Mouse (Mus musculus) neural tube, embryonic 10.5 days (tissue): ENCODE measurements around the gene Ddx54.

Experiments
- DNase-seq: peaks from one replicate; pipeline ENCODE4 v3.0.0-alpha.2; 2017; ENCODE audit warnings: low spot score; ENCODE audit errors: extremely low spot score

Gene Ddx54

GRCm38 (mm10) chr5:120609246-120609775 is 3.2 kb upstream of the Ddx54 start:
- no peak for DNase-seq

DNA sequence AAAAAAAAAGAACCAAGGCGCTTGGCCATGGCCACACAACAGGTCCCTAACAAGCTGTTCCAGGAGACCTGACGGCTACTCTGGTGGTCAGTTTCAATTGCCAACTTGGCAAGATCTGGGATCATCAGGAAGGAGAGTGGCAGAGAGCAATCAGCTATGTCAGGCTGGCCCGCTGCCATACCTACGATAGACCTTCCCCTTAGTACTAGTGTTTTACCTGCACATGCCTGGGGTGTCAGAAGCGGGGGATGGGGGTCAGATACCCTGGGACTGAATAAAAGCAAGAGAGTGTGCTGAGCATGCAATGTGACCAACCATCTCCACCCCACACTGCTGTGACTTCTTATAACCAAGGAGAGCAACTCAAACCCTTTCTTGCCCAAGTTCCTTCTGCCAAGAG is 1.6 kb upstream of the Ddx54 start:
- no peak for DNase-seq

DNA sequence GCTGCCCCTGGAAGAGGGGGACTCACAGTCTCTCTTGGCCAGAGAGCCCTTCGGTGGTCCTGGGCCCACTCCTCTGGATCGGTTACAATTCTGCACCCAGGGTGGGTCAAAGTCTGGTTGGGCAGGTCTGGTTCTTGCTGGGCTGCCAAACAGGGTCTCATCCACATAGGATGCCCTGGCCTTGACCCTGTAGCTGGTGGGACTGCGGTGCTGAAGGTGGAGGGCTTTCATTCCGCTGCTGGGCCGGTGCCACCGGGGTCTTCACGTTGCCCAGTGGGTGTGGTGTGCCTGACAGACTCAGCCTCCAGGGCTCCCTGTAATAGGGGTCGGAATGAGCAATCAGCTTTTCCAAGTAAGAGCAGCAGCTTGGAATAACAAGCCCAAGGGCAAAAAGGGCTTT is 1.1 kb upstream of the Ddx54 start:
- no peak for DNase-seq

GRCm38 (mm10) chr5:120612822-120613604 is 474 bp downstream of the Ddx54 start:
- DNase-seq = peak; percentile 100

DNA sequence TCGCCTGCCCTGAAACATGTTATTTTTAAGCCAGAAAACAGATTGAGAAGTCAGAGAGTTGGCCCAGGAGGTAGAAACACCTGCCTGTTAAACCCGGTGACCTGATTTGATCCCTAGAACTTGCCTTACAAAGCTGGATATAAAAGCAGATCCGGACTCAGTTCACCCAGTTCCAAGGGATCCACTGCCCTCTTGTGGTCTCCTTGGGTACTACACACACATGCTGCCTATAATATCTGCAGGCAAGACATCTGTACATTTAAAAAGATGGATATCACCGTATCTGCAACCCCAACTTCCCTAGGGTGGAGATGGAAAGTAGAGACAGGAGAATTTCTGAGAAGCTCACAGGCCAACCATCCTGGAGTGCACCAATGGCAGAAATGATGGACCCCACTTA is 3.4 kb downstream of the Ddx54 start:
- DNase-seq = no peak

- DNase-seq = no peak
Measured at GRCm38 (mm10) chr5:120618778-120619177, 6.2 kb downstream of the Ddx54 start.

DNA sequence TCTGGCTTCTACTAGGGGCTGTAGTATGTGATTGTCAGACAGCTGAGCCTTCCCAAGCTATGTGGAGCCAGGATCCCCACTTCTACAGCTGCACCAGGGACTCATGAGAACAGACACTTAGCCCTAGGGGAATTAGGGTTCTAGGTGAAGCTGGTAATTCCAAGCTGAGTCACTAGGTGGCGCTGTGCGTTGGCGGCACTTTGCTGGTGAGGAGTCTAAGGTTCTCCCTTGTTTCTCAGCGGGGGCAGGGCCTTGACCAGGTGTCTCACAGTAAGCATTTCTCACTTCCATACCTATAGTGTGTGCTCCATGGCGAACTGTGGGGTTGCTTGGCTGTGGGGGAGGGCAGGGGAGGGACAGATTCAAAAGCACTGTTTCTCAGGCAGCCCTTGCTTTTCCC is 6.7 kb downstream of the Ddx54 start:
- peak; percentile 69 for DNase-seq

DNA sequence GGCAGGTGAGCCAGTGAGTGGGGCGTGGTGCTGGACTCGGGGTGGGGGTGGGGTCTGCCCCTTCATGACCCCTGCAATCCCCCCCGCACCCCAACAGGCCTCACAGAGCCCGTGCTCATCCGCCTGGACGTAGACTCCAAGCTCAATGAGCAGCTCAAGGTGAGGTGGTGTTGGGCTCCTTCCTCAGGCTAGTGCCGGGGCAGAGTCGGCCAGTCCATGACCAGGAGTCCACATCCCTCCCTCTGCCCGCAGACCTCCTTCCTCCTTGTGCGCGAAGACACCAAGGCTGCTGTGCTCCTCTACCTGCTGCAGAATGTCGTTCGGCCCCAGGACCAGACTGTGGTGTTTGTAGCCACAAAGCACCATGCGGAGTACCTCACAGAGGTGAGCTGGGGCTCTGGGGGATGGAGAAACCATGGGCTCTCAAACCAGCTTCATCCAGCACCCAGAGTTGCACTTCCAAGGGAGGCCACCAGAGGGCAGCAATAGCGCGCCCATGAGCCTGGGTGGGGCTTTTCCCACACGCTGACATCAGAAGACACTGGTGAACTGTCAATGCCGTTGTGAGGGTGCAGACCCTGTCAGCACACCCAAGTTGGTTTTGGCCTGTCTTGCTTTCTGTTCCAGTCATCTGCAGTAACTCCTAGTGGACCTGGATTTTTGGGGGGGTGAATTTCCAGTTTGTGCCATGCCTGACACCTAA is 8.0 kb downstream of the Ddx54 start:
- peak; percentile 88 for DNase-seq

DNA sequence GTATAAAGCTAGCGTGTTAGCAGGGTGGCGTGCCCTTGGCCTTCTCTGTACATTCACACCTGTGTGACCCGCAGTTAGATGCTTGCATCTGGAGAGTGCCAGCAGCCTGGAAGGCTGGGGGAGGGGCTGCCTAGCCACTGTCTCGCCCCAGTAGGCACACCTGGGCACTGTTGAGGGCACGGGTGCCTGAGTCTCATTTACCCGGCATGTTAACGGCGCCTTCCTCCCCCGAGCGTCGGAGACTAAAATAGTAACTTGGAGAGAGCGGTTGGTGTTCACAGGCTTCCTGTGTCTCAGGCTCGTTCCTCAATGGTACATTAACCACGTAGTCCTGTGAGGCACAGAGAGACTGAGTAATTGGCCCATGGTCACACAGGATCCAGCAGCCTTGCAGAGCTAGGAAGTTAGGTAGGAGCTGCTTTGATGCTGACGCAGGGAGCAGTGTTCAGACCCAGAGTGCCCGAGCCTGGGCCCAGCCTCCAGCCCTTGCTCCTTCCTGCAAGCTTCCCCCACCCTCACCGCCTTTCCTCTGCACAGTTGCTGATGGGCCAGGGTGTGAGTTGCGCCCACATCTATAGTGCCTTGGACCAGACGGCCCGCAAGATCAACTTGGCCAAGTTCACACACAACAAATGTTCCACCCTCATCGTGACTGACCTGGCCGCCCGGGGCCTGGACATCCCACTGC is 8.7 kb downstream of the Ddx54 start:
- DNase-seq = no peak

DNA sequence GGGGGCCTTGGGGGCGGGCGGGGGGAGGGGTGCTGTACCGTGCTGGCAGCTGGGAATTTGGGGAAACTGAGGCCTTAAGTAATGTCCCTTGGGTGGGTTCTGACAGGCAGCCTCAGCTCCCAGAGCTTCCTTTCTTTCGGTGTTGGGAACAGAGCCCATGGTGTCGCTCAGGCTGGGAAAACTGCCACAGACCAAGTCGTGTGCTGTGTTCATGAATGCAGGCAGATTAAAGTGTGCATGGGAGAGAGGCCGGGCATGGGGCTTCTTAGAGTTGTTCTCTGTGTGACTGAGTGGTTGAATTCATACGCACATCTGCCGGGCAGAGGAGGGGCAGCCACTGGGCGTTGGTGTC is 9.3 kb downstream of the Ddx54 start:
- no peak for DNase-seq

GRCm38 (mm10) chr5:120622198-120622851 is 9.8 kb downstream of the Ddx54 start:
- DNase-seq = no peak

DNA sequence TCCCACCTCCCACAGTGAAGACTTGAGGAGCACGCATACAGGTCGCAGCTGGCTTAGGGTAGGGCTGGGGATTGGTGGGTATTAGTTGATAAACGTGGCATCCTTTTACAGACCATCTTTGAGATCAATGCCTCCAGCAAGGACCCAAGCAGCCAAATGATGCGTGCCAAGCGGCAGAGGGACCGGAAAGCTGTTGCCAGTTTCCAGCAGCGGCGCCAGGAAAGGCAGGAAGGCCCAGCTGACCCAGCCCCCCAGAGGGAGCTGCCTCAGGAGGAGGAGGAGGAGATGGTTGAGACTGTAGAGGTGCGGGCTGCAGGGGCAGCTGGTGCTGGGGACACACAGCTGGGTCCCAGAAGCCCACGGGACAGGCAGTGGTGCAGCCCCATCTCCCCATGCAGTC is 11.9 kb downstream of the Ddx54 start:
- DNase-seq = no peak

GRCm38 (mm10) chr5:120626399-120626798 is 13.9 kb downstream of the Ddx54 start:
- peak; percentile 49 for DNase-seq

- no peak for DNase-seq
Measured at GRCm38 (mm10) chr5:120627515-120628300, 15.2 kb downstream of the Ddx54 start.

DNA sequence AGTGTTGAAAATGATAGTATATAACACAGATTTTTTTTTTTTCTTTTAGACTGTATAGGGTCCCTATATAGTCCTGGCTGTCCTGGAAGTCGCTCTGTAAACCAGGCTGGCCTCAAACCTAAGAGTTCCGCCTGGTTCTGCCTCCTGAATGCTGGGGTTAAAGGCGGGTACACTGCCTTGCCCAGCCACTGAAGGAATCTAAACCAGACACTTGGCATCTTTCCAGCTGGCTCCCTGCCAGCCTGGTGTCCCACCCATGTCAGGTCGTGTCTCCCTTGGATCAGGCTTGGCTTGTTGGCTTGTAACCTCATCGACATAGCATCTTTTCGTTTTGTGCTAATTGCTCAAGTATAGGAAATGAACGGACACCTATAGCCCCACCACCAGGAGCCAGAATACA is 16.1 kb downstream of the Ddx54 start:
- no peak for DNase-seq

GRCm38 (mm10) chr5:120631128-120631527 is 18.6 kb downstream of the Ddx54 start:
- DNase-seq = no peak

DNA sequence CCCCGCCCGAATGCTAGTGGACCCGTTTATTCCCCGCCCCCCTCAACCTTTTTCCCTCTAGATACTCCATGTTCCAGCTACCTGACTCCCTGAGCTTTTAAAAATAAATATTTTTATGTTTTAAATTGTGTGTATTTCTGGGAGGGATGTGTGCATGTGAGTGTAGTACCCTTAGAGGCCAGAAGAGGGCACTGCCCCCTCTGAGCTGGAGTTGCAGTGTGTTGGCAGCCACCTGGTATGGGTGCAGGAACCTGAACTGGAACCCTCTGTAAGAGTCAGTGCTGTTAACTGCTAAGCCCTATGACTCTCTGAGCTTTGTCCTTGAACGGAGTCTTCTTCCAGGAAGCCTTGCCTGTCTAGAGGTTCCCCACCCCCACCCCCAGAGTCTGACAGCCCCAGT is 19.4 kb downstream of the Ddx54 start:
- DNase-seq = no peak

- no peak for DNase-seq
Measured at GRCm38 (mm10) chr5:120634131-120634530, 21.6 kb downstream of the Ddx54 start, which contains the start of gene Cfap73. Gene Cfap73 (minus strand): TSS chr5:120634235.

- no peak for DNase-seq
Measured at GRCm38 (mm10) chr5:120634860-120635259, 22.3 kb downstream of the Ddx54 start.

- DNase-seq = no peak
Measured at GRCm38 (mm10) chr5:120635633-120636032, 23.1 kb downstream of the Ddx54 start.

DNA sequence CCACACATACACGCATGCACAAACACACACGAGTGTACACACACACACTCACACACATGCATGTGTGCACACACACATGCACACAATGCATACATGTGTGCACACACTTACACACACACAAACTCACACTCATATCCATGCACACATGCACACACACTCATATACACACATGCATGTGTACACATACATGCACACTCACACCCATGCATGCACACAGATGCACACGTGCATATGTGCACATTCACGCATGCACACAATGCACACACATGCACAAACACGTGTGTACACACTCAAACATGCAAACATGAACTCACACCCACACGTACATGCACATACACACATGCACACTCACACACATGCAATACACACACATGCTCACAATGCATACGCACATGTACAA is 27.6 kb downstream of the Ddx54 start:
- no peak for DNase-seq
